Mouse (Mus musculus) embryonic fibroblast, embryonic 13.5 days (primary cell): ENCODE measurements around the gene Trip4. TPM values are rescaled to one million over a fixed set of nuclear protein-coding genes. Genes with fewer than 3 reads are reported as not detected.

ENCODE experiments used
- H3K27ac ChIP-seq: 2 replicates; pipeline ENCODE4 v1.5.1; 2012; ENCODE audit warnings: low read length, control low read depth, inconsistent platforms; ENCODE audit not compliant: insufficient read depth
- H3K4me1 ChIP-seq: 2 replicates; pipeline ENCODE4 v1.6.1; 2011; ENCODE audit warnings: low read length; ENCODE audit not compliant: control insufficient read depth, insufficient read depth
- H3K4me3 ChIP-seq: 2 replicates; pipeline ENCODE4 v1.5.1; 2011; ENCODE audit warnings: mild to moderate bottlenecking, control low read depth, low read length; ENCODE audit not compliant: insufficient read depth
- CTCF ChIP-seq: IDR thresholded peaks from 2 replicates; pipeline ENCODE4 v1.5.1; 2011; ENCODE audit warnings: mild to moderate bottlenecking, control low read depth, low read length, moderate library complexity, borderline replicate concordance; ENCODE audit not compliant: insufficient read depth
- POLR2A ChIP-seq: IDR thresholded peaks from 2 replicates; pipeline ENCODE4 v1.6.1; 2011; ENCODE audit warnings: low read depth, mild to moderate bottlenecking, control low read depth, low read length, moderate library complexity
- polyA plus RNA-seq: library from polyadenylated mRNA; stranded (reverse); fragments of >200 nt; gene quantifications from 2 replicates; pipeline ENCODE4 v1.2.4, GENCODE M21; 2011; ENCODE audit warnings: low read depth; ENCODE audit not compliant: missing spikeins, insufficient read length

Trip4 gene
- polyA plus RNA-seq, 1 experiment, result 44.4 TPM

DNA sequence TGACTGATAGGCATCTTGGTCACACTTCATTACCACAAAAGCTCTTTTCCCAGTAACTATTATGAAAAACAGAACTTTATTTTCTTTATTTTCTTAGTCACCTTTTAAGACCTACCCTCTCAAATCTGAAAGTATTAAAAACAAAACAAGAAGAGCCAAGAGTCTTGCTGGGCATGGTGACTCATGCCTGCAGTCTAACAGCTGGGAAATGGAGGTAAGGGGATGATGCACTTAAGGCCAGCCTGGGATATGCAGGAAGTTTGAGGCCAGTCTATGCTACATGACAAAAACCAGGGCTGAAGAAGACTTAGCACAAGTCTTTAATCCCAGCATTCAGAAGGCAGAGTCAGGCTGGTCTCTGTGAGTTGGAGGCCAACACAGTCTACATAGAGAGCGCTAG, 68.8 kb downstream of the Trip4 start:
- H3K4me3 ChIP-seq, result no peak overlapping the region
- peaks cover 7% of the 10 kb centered on the region; the same call in 1 of the 2 replicates for H3K4me1 ChIP-seq
- H3K27ac ChIP-seq, result no peak overlapping the region
- TF ChIP-seq CTCF, result no peak
- no peak for TF ChIP-seq POLR2A

DNA sequence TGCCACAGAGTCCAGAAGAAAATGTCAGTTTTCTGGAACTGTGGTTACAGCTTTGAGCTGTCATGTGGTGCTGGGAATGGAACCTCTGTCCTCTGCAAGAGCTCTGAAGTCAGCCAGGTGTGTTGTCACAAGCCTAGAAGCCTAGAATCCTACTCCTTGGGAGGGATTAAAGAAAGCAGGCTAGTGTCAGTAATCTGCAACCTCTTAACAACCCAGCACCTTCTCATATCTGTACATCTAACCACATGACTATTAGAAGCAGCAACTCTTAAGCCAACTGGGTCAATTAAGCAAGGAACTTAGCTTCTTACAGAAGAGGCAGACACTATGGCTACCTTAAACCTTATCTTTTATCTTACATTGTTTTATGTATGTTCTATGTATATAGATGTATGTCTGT, 71.7 kb downstream of the Trip4 start:
- H3K4me1 ChIP-seq, result 0 out of 2 replicates have a peak, but pooled peaks cover 2% of the 10 kb centered on the region
- H3K4me3 ChIP-seq, result no peak overlapping the region
- H3K27ac ChIP-seq, result no peak overlapping the region
- no peak for TF ChIP-seq CTCF
- no peak for TF ChIP-seq POLR2A

DNA sequence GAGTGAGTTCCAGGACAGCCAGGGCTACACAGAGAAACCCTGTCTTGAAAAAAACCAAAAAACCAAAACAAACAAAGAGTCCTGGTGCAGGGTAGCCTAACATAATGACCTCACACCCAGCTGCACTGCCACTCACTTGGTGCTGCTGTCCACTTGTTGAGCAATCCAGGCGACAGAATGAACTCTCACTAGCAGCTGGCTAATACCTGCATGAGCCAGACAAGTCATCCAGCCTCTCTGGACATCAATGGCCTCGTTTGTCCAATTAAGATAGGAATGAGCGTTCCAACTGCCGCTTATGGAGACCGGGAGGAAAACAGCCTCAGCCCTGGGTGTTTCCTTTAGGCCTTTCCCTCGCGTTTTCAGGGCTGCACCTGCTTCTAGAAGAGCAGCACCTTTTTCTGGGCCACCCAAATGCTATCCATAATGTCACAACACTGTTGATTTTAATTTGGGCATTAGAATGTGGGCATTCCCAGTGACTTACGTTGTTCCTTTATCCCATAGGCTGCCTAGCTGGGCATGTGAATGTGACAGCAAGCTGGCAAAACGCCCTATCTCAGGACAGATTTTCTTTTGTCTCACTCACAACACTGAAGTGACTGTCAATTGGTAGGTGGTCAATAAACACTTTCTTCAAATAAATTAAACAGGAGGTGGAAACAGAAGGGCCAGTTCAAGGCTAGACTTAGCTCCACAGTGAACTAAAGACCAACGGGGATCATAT, 73.8 kb downstream of the Trip4 start:
- H3K27ac ChIP-seq, result no peak overlapping the region
- TF ChIP-seq POLR2A, result no peak
- no peak for TF ChIP-seq CTCF
- H3K4me1 ChIP-seq, result no peaks in the 10 kb centered on the region
- H3K4me3 ChIP-seq, result no peak overlapping the region

DNA sequence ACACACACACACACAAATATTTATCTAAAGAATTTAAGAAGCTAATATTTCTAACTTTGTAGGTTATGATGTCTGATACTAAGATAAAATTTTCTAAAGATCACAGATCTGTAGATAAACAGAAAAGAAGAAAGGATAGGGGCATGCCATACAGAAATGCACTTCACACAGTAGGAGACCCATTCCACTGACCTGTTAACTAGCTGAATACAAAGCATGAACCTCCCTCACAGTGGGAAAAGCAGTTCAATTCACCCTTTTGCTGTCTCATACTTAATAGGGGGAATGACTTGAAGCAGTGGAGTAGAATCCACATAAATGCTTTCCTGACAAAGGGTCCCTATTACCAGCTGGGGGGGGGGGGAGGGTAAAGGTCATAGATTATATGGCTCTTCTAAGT, 75.0 kb downstream of the Trip4 start:
- Histone ChIP-seq H3K4me3 (no peak overlapping the region), H3K27ac (no peak overlapping the region), H3K4me1 (no peaks in the 10 kb centered on the region)
- TF ChIP-seq POLR2A (no peak), CTCF (no peak)

DNA sequence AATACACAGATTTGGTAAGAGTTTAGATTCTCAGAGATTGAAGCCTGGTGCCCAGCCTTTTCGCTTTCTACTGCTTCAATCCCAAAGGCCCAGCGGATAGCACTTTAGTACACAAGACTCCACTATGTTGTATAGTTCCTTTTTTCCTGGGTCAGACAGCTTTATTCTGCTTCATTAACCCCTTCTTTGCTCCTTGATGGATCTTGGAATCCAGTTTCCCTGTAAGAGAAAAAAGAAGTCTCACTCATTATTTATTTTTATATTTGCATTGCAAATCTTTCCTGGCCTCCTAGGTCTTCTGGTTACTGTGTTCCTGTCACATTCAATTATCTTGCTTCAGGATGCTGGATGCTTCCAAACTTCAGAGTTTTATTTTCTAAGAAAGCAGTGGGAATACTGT, 75.4 kb downstream of the Trip4 start:
- Histone ChIP-seq H3K4me3 (no peak overlapping the region), H3K4me1 (no peaks in the 10 kb centered on the region; the same call in 1 of the 2 replicates), H3K27ac (no peak overlapping the region)
- TF ChIP-seq CTCF (no peak), POLR2A (no peak)

DNA sequence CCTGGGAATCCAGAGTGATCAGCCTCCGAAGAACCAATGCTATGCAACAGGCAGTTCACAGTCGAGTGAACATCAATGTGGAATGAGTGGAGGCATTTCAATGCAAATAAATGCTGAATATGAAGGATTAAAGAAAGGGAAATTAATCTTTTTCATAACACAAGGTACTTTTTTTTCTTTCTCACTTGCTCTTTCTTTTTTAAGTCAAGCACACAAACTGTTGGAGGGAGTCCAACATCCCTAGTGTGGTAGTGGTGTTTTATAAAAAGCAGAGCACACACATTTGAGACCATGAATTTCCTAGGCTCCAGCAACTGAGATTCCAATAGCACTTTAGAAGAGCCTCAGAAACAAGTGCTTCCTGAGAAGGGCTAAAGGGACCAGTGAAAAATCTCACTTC, 76.6 kb downstream of the Trip4 start:
- TF ChIP-seq CTCF, result no peak
- TF ChIP-seq POLR2A, result no peak
- Histone ChIP-seq H3K27ac (no peak overlapping the region), H3K4me3 (no peak overlapping the region), H3K4me1 (no peaks in the 10 kb centered on the region; the same call in 1 of the 2 replicates)

DNA sequence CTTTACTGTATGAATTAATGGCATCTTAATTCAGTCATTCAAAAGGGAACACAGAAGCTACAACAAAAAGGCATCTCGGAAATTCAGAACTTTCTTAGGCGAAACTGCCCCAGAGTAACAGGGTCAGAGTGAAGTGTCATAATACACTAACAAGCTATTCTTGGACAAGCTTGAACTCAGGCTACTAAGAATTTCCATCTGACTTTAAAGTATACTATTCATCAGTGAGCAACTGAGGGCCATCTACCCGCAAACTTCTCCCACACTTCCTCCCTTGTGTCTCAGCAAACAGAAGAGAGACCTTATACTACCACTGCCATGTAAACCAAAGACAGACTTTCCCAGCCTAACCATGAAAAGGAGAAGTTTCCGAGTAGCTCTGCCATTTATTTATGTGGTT, 77.4 kb downstream of the Trip4 start:
- no peak overlapping the region for H3K27ac ChIP-seq
- H3K4me1 ChIP-seq, result no peaks in the 10 kb centered on the region; the same call in 1 of the 2 replicates
- no peak overlapping the region for H3K4me3 ChIP-seq
- TF ChIP-seq POLR2A (no peak), CTCF (no peak)

DNA sequence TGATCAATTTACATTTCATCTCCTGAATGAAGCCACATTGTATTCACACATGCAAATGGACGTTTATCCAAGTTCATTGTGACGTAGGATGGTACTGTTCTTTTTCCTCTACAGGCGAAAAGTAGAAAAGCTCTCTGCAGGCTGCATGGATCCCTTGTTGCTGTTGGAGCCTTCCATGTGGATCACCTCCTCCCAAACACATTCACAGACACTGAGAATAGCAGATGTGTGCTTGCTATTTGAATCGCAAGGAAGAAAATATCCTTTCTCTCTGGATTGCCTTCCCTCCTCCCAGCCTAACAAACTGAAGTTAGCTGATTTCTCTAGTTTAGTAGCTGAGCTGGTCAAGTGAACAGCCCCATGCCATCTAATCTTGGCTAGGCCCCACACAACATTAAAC, 78.3 kb downstream of the Trip4 start:
- H3K4me1 ChIP-seq, result no peaks in the 10 kb centered on the region; the same call in 1 of the 2 replicates
- H3K4me3 ChIP-seq, result no peak overlapping the region
- TF ChIP-seq POLR2A (no peak), CTCF (no peak)
- H3K27ac ChIP-seq, result no peak overlapping the region

DNA sequence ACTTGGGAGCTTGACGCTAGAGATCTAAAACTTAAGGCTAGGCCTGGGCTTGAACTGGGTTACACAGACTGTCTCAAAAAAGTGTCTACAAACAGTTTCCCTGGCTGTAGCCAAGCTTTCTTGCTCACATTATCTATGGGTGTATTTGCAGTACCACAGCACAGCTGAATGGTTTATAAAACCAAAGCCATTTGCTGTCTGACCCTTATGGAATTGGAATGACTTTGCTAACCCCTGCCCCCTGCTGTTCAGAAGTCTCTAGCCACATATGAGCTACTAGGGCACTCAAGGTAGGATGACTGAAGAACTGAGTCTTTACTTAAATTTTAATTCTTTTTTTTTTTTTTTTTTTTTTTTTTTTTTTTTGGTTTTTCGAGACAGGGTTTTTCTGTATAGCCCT, 79.2 kb downstream of the Trip4 start:
- Histone ChIP-seq H3K4me1 (no peaks in the 10 kb centered on the region; the same call in none of the 2 replicates), H3K4me3 (no peak overlapping the region), H3K27ac (no peak overlapping the region)
- no peak for TF ChIP-seq POLR2A
- TF ChIP-seq CTCF, result no peak

DNA sequence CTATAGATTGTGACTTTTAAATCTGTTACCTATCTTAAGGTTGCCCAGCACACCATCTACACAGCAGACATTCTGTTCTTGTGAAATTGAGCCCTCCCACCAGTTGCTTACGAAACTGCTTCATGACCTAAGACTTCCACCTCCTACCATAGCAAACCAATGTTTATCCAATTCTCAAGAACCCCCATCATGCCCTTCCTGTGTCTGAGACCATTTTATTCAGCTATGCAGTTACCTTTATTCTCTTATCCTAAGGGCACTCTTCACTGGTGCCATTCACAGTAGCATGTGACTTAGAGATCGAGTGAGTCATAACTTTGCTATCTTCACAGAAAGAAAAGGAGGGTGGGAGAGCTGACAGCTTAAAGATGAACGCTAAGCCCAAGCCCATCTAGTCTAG, 80.1 kb downstream of the Trip4 start:
- H3K4me3 ChIP-seq, result peak overlapping the region; percentile 63
- H3K4me1 ChIP-seq, result no peaks in the 10 kb centered on the region; the same call in none of the 2 replicates
- TF ChIP-seq POLR2A (no peak), CTCF (no peak)
- H3K27ac ChIP-seq, result peak overlapping the region; percentile 75; the same call in 1 of the 2 replicates
